Mouse (Mus musculus): Measurements from ENCODE around the gene Slc23a2. TPM values are rescaled to one million over a fixed set of nuclear protein-coding genes. Genes with fewer than 3 reads are reported as not detected.

Slc23a2 gene
- polyA plus RNA-seq, 1 experiment: 18.1 TPM

DNA sequence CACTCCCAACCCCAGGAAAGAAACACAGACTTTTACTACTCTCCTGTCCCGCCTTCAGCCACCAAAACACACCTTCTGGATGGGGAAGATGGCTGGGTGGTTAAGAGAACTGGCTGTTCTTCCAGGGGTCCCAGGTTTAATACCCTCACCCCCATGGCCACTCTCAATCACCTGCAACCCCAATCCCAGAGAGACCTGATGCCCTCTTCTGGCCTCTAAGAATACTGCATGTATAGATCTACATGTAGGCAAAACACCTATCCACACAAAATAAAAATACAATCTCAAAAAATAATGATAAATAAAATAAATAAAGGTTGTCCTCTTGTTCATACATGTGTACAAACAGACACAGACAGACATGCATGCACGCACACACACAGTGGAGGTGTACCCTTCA is 5.8 kb downstream of the Slc23a2 start:
- TF ChIP-seq POLR2A (IDR thresholded peaks at IDR 0.05; ENCODE audit: low read depth, low read length) (no peak), CTCF (IDR thresholded peaks at IDR 0.05; ENCODE audit: borderline replicate concordance, insufficient read depth, low read length) (no peak)
- Histone ChIP-seq H3K27ac (ENCODE audit: insufficient read depth, low read length) (no peak overlapping the region), H3K4me1 (ENCODE audit: control insufficient read depth, insufficient read depth, low read length) (no peaks in the 10 kb centered on the region), H3K4me3 (ENCODE audit: insufficient read depth, low read length) (no peak overlapping the region)

DNA sequence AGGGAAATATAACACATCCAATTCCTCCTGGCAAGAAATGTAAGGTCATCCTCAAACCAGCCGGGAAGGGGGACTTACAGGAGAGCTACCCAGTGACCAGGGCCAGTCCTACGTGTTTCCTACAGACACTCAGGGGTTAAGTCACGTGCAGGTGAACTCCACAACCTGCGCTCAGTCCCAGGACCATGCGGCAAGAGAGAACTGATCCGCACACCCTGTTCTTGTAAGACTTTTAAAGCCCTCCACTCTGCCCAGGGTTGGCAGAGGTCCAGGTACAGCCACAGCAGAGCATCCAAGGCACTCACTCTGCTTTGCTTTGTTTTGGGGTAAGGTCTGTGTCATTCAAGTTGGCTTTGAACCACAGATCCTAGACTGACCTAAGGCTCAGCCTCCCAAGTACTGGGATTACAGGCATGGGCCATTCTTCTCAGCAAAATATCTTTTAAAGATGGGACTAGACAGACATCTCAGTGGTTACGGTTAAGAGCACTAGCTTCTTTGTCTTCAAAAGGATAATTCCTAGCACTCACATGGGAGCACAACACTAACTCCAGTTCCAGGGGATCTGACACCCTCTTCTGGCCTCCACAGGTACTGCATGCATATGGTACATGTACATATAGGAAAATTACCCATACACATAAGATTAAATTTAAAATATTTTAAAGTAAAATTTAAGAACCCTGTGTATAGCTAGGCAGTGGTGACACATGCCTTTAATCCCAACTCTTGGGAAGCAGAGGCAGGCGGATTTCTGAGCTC is 8.9 kb downstream of the Slc23a2 start:
- Histone ChIP-seq H3K4me1 (ENCODE audit: control insufficient read depth, insufficient read depth, low read length) (peaks cover 6% of the 10 kb centered on the region), H3K27ac (ENCODE audit: insufficient read depth, low read length) (no peak overlapping the region), H3K4me3 (ENCODE audit: insufficient read depth, low read length) (no peak overlapping the region)
- TF ChIP-seq POLR2A (IDR thresholded peaks at IDR 0.05; ENCODE audit: low read depth, low read length): no peak
- no peak for TF ChIP-seq CTCF (IDR thresholded peaks at IDR 0.05; ENCODE audit: borderline replicate concordance, insufficient read depth, low read length)

DNA sequence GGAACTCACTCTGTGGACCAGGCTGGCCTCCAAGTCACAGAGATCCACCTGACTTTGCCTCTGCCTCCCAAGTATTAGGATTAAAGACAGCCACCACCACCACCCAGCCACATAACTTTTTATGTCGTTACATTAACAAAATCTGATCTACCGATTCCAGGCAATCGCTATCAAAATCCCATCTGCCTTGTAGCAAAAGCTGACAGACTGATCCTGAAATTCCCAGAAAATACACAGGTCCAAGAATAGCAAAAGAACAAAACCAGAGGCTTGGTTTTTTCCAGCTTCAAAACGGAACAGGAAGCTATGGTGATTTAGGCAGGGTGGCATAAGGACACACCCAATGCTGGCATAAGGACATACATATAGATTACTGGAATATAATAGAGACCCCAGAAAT is 10.2 kb downstream of the Slc23a2 start:
- Histone ChIP-seq H3K4me3 (ENCODE audit: insufficient read depth, low read length) (no peak overlapping the region), H3K4me1 (ENCODE audit: control insufficient read depth, insufficient read depth, low read length) (peaks cover 6% of the 10 kb centered on the region)
- TF ChIP-seq CTCF (IDR thresholded peaks at IDR 0.05; ENCODE audit: borderline replicate concordance, insufficient read depth, low read length) (no peak), POLR2A (IDR thresholded peaks at IDR 0.05; ENCODE audit: low read depth, low read length) (no peak)

DNA sequence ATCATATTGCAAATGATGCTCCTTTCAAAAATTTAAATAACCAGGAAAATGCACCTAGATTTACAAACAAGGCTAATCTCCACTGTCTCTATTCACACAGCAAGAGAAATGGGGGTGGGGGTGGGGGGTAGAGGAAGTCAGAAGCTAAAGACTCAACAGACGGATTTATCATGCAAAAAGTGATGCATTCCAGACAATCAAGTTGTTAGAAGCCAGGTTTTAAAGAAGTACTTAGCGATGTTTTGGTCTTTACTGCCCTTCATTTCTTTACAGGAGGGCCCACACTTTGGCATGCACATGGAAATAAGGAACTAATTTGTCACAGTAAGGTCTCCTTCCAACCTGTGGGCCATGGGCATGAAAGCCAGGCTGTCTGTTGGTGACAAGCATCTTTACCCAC is 11.5 kb downstream of the Slc23a2 start:
- no peak overlapping the region for H3K4me3 ChIP-seq (ENCODE audit: insufficient read depth, low read length)
- H3K27ac ChIP-seq (ENCODE audit: insufficient read depth, low read length): no peak overlapping the region
- H3K4me1 ChIP-seq (ENCODE audit: control insufficient read depth, insufficient read depth, low read length): peaks cover 6% of the 10 kb centered on the region
- TF ChIP-seq CTCF (IDR thresholded peaks at IDR 0.05; ENCODE audit: borderline replicate concordance, insufficient read depth, low read length): no peak

More for the DNA sequence above, 10.2 kb downstream of the Slc23a2 start:
- H3K27ac ChIP-seq (ENCODE audit: insufficient read depth, low read length): no peak overlapping the region

DNA sequence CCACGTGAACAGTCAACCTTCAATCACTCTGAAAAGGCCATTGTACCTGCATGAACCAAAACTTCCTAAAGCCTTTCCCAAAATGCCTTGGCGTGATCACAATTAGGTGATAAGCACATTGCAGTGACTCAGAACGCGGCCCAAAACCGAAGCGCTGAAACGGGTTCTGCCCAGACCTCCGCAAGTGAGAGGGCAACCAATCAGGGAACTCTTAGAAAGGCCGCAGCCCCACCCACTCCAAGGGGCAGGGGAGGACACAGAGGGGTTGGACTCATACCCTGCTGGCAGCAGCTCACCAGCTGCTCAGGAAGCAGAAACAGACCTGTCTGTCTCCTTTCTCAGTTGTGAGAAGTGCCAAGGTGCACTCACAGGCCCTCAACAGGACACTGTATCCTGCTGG is 13.6 kb downstream of the Slc23a2 start:
- Histone ChIP-seq H3K4me1 (ENCODE audit: control insufficient read depth, insufficient read depth, low read length) (peaks cover 6% of the 10 kb centered on the region), H3K4me3 (ENCODE audit: insufficient read depth, low read length) (no peak overlapping the region), H3K27ac (ENCODE audit: insufficient read depth, low read length) (no peak overlapping the region)
- TF ChIP-seq CTCF (IDR thresholded peaks at IDR 0.05; ENCODE audit: borderline replicate concordance, insufficient read depth, low read length): no peak
- TF ChIP-seq POLR2A (IDR thresholded peaks at IDR 0.05; ENCODE audit: low read depth, low read length): 0 out of 2 replicates have a peak, but pooled peaks have one; percentile 25

DNA sequence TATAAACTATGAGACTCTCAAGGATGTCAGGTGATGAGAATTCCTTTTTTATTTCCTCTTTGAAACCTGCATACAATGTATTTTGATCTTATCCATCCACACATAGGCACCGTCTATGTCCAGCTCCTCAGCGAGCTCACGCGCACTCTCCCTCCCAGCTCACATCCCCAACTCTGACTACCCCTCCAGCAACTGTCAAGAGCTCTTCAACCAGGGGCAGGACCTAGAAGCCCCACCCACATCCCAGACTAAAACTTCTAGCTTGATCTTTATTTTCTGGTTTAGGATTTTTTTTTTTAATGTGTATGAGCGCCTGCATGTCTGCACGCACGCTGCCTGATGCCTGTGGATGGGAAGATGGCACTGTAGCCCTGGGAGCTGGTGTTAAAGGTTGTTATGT is 14.9 kb downstream of the Slc23a2 start:
- Histone ChIP-seq H3K4me1 (ENCODE audit: control insufficient read depth, insufficient read depth, low read length) (peaks cover 6% of the 10 kb centered on the region), H3K27ac (ENCODE audit: insufficient read depth, low read length) (no peak overlapping the region), H3K4me3 (ENCODE audit: insufficient read depth, low read length) (no peak overlapping the region)
- no peak for TF ChIP-seq POLR2A (IDR thresholded peaks at IDR 0.05; ENCODE audit: low read depth, low read length)
- TF ChIP-seq CTCF (IDR thresholded peaks at IDR 0.05; ENCODE audit: borderline replicate concordance, insufficient read depth, low read length): no peak

DNA sequence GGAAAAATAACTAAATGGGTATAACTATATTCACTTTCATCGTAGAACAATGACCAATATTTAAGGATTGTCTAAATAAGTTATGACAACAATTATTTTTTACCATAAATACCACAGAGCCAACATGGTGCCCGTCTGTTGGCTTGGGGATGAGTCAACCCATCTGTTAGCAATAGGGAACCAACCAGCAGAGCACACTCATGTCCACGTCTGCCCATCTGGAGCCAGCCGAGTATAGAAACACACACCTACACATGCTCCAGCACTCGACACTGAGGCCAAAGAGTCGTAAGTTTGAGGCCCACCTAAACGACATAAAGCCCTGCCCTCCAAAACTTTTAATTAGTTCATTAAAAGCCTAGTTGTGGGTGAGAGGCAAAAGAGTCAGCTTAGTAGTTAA is 15.7 kb downstream of the Slc23a2 start:
- Histone ChIP-seq H3K4me1 (ENCODE audit: control insufficient read depth, insufficient read depth, low read length) (peaks cover 6% of the 10 kb centered on the region), H3K27ac (ENCODE audit: insufficient read depth, low read length) (no peak overlapping the region), H3K4me3 (ENCODE audit: insufficient read depth, low read length) (no peak overlapping the region)
- TF ChIP-seq CTCF (IDR thresholded peaks at IDR 0.05; ENCODE audit: borderline replicate concordance, insufficient read depth, low read length) (no peak), POLR2A (IDR thresholded peaks at IDR 0.05; ENCODE audit: low read depth, low read length) (no peak)

DNA sequence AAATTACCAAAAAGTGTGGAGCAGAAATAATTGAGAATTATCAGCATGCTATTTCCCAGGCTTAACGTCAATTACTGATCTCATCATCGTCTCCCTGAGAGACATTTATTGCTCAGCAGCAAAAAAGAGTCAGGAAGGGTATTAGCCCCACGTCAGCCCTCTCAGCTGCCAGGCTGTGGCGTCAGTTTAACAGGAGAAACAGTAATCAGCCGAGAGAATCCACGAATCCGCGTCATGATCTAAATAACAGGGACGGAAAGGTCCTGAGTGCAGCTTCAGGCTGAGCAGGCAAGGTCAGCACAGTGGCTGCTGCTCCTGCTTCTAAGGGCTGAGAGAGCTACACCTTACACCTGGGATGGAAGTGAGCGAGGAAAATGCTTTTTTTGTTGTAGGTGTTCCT is 17.0 kb downstream of the Slc23a2 start:
- Histone ChIP-seq H3K4me3 (ENCODE audit: insufficient read depth, low read length) (no peak overlapping the region), H3K27ac (ENCODE audit: insufficient read depth, low read length) (no peak overlapping the region), H3K4me1 (ENCODE audit: control insufficient read depth, insufficient read depth, low read length) (peaks cover 3% of the 10 kb centered on the region)
- TF ChIP-seq POLR2A (IDR thresholded peaks at IDR 0.05; ENCODE audit: low read depth, low read length) (no peak), CTCF (IDR thresholded peaks at IDR 0.05; ENCODE audit: borderline replicate concordance, insufficient read depth, low read length) (no peak)

DNA sequence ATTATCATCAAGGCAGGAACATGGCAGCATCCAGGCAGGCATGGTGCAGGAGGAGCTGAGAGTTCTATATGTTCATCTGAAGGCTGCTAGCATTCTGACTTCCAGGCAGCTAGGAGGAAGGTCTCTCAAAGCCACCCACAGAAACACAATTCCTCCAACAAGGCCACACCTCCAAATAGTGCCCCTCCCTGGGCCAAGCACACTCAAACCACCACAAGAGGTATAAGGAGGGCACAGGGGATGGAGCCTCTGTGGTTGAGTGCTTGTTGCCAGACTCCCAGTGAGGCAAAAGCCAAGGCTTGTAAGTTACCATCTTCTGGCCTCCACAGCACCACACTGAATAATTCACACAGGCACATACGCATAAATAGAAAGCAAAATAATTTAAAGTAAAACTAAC is 18.6 kb downstream of the Slc23a2 start:
- no peak for TF ChIP-seq POLR2A (IDR thresholded peaks at IDR 0.05; ENCODE audit: low read depth, low read length)
- no peak for TF ChIP-seq CTCF (IDR thresholded peaks at IDR 0.05; ENCODE audit: borderline replicate concordance, insufficient read depth, low read length)
- Histone ChIP-seq H3K4me1 (ENCODE audit: control insufficient read depth, insufficient read depth, low read length) (no peaks in the 10 kb centered on the region), H3K4me3 (ENCODE audit: insufficient read depth, low read length) (no peak overlapping the region), H3K27ac (ENCODE audit: insufficient read depth, low read length) (no peak overlapping the region)

DNA sequence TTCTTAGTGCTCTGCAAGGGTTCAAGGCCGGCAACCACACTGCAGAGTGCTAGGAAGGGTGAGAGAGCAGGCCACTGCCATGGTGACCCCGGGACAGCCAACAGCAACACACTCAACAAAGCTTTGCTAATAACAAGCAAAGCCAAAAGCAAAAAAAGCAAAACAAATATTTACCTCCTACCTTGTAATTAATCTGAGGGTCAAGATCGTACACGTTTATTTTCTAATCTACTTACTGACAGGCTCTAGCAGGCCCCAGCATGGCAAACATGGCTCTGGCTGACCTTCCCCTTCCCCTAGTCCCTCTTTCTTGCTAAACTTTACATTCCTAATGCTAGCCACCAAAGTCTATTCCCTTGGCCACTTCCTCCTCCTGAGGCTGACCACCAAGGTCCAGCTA is 21.8 kb downstream of the Slc23a2 start:
- Histone ChIP-seq H3K27ac (ENCODE audit: insufficient read depth, low read length) (no peak overlapping the region), H3K4me1 (ENCODE audit: control insufficient read depth, insufficient read depth, low read length) (no peaks in the 10 kb centered on the region), H3K4me3 (ENCODE audit: insufficient read depth, low read length) (no peak overlapping the region)
- TF ChIP-seq POLR2A (IDR thresholded peaks at IDR 0.05; ENCODE audit: low read depth, low read length) (no peak), CTCF (IDR thresholded peaks at IDR 0.05; ENCODE audit: borderline replicate concordance, insufficient read depth, low read length) (no peak)

All from embryonic fibroblast, embryonic 13.5 days (primary cell).